Mouse (Mus musculus): ENCODE results near the gene Rbp7.

- TF ChIP-seq CTCF (IDR thresholded peaks at IDR 0.05; ENCODE audit: borderline replicate concordance, insufficient read depth, low read length) (no peak), POLR2A (IDR thresholded peaks at IDR 0.05; ENCODE audit: low read depth, low read length) (no peak)
Measured at GRCm38 (mm10) chr4:149429592-149429991, 25.2 kb downstream of the Rbp7 start.

All from embryonic fibroblast, embryonic 13.5 days (primary cell).